Mouse (Mus musculus) C2C12 (cell line): ENCODE results near the gene 4933416C03Rik.

Experiments used
- CEBPB ChIP-seq: IDR thresholded peaks from one replicate; pipeline ENCODE4 v1.6.1; 2011; ENCODE audit warnings: low read depth, mild to moderate bottlenecking, control low read depth, moderate library complexity
- CTCF ChIP-seq: IDR thresholded peaks from one replicate; pipeline ENCODE4 v1.5.1; 2011; ENCODE audit not compliant: control insufficient read depth, insufficient read depth, insufficient read length
- FOSL1 ChIP-seq: IDR thresholded peaks from one replicate; pipeline ENCODE4 v1.8.0; 2011; ENCODE audit warnings: mild to moderate bottlenecking, low read length; ENCODE audit not compliant: poor library complexity, insufficient read depth, severe bottlenecking
- MAX ChIP-seq: IDR thresholded peaks from one replicate; pipeline ENCODE4 v1.6.1; 2011; ENCODE audit warnings: mild to moderate bottlenecking, control low read depth
- MYOD1 ChIP-seq: IDR thresholded peaks from one replicate; pipeline ENCODE4 v1.6.1; 2011; ENCODE audit warnings: low read depth; ENCODE audit not compliant: control insufficient read depth, insufficient read length
- MYOG ChIP-seq: IDR thresholded peaks from one replicate; pipeline ENCODE4 v1.6.1; 2011; ENCODE audit not compliant: control insufficient read depth, insufficient read length; ENCODE audit errors: extremely low read depth
- USF1 ChIP-seq: IDR thresholded peaks from one replicate; pipeline ENCODE4 v1.6.1; 2011; ENCODE audit warnings: low read depth, mild to moderate bottlenecking, control low read depth, moderate library complexity

- TF ChIP-seq CTCF = no peak
- no peak for TF ChIP-seq USF1
- no peak for TF ChIP-seq MAX
- TF ChIP-seq MYOG = no peak
- TF ChIP-seq MYOD1 = no peak
- TF ChIP-seq CEBPB = no peak
- no peak for TF ChIP-seq FOSL1
Measured at GRCm38 (mm10) chr10:116154707-116155106, 41.0 kb upstream of the 4933416C03Rik start.
